Mouse (Mus musculus) natural killer cell, adult 2 months (primary cell): ENCODE measurements around the gene Gm5148.

Experiments used
- DNase-seq, 2 experiments: peaks; one replicate each; pipeline ENCODE4 v3.0.0; 2022; ENCODE audit warnings: low spot score in 2 of 2

The Gm5148 gene

DNA sequence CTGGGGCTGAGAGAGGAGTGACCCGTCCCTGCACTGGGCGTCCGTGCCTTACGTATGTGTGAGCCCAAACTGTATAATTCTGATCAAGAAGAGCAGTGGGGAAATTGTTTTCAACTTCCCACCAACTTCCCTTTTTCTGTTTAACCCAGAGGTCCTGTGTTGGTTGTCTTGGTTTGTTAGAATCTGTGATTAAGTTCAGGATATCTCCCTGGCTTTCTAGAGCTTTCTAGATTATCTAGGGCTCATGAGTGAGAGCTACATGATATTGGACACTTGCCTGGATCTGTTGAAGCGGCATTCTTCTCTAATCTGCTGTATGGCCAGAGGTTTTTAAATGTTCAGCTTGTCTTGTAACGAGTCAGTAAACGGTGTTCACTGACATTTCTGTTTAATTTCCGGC lies 30.7 kb downstream of the Gm5148 start:
- no peak for DNase-seq

DNA sequence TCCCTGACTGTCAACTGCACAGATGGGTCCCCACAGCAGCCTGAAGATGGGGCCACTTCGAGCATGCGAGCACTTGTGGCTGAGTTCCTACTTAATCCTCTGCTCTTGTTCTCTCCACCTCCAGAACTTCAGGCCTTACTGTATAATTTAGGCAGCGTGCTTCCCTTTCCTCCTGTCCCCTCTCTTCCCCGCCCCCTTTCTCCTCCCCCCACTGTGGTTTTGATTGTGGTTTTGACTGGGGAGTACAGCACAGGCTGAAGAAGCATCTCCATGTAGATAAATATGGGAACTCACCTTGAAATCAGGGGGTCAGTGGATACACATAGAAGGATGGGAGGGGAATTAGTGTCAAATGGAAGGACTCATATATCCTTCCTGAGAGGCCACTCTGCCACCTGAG lies 31.3 kb downstream of the Gm5148 start:
- DNase-seq: no peak

- peak in 1 of 2 experiments; percentile 13 for DNase-seq
Measured at GRCm38 (mm10) chr3:37687158-37687980, 36.9 kb downstream of the Gm5148 start.

GRCm38 (mm10) chr3:37686751-37687150 lies 37.5 kb downstream of the Gm5148 start:
- DNase-seq: no peak

DNA sequence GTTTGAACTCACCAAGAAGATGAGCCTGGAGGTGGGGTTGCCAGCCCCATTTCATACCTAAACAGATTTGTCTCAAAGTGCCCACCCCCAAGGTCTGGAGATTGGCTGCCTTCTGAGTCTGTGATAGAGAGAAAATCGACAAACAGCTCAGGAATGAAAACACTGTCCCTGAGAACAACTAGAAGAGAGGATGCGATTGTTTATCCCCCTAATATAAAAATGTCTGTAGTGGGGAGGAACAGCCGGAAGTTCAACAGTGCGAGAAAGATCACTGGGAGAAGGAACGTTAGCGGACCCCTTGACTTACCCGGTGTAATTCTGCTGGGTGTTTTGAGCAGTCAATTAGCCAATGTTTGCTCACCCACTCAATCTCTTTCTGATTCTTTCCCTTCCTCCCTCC lies 38.1 kb downstream of the Gm5148 start:
- no peak for DNase-seq

DNA sequence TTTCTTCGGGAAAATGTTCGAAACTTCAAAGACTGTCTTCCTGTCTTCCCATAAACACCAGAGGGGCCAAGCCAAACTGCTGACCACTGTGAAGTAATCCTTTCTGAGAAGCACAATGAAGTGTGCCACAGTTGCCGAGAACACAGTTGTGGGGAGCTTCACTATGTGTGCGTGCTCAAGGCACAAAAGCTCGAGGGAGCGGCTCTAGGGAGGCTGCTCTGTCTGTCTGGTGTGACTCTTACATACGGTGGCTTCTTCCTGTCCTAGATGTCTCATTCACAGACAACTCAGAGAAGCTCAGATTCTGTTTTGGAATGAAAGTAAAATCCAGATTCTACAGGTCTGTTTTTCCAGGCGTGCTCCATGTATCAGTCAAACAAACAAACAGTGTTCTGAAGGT lies 48.0 kb downstream of the Gm5148 start:
- no peak for DNase-seq

- DNase-seq: no peak
Measured at GRCm38 (mm10) chr3:37675056-37675525, 49.2 kb downstream of the Gm5148 start.

DNA sequence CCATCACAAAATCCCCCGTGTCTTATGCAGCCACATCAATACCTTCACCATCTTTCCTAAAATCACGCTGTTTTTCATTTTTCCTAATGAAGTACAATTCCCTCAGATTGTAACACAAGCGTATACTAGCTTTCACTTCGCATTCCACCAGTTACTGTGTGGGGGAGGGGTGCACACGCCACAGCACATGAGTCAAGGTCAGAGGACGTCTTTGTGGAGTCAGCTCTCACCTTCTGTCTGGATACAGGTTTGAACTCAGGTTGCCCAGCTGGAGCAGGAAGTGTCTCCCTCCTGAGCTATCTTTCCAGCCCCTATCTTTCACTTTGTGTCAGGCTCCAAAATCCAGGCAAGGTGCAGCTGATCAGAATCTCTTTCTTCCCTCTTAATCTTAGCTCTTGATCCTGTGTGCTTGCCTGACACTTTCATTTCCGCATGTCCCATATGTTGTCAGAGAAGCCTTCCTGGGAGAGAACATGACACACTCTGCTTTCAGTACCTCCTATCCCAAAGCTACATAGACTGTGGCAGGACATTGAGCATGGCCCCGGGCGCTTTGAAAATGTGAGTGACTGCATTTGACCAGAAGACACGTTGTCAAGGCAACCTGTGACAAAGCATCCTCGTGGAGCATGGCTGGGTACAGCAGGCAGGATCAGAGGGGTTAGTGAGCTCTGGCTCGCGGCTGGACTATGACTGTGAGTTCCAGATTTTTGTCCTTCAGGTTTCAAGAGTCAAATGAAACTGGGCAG lies 50.6 kb downstream of the Gm5148 start:
- no peak for DNase-seq

- DNase-seq: no peak
Measured at GRCm38 (mm10) chr3:37672266-37673040, 51.8 kb downstream of the Gm5148 start.

GRCm38 (mm10) chr3:37669100-37669499 lies 55.2 kb downstream of the Gm5148 start:
- no peak for DNase-seq

DNA sequence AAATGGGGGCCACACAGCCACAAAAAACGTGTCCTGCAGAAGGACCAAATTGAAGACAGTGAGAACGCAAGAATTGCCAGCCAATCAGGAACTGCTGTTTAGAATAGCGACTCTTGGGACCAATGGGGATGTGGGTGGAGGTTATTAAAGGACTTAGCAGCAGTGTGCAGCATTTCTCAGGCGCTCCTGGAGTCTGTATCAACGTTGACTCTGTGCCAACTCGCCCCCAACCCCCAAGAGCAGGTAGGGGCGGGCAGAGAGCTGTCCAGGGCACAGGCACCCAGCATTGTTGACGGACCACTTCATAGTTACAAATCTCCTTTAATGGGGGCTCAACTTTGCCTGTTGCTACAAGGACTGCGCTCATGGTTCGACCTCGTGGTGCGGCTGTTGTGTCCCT lies 55.6 kb downstream of the Gm5148 start:
- no peak for DNase-seq

- no peak for DNase-seq
Measured at GRCm38 (mm10) chr3:37667736-37668135, 56.6 kb downstream of the Gm5148 start.

GRCm38 (mm10) chr3:37667119-37667467 lies 57.2 kb downstream of the Gm5148 start:
- DNase-seq: no peak

DNA sequence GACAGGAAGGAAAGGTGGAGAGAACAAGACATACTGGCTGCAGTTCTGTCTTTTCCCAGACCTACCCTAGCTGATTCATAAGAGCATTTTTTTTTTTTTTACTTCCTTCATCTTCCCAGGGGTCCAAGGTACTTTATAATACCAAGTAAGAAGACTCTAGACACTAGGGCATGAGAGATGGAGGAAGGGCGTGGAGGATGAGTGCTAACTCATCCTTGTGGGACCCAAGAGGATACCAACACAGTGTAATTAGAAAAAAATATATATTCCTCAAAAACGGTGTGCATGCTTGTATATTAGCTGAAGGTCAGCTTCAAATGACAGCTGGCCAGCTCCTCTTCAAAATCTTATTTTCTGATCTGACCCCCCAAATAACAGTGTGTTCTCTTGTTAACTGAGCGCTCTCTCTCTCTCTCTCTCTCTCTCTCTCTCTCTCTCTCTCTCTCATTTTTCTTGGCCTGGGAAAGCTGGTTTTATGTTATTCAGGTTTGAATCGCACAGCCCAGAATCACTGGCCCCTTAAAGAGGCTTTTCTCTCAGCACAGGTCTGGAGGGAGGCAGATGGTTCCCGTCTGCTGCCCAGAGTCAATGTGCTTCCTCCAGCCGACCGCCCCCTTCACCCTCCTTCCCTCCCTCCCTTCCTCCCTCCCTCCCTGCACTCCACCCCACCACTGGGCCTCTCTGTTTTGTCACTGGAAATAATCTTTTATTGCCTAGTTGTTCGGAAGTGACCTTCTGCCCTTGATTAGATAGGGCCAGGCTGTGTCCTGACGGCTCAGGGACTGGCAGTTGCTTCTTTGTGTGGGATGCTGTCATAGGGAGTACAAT lies 57.8 kb downstream of the Gm5148 start:
- no peak for DNase-seq
